Mouse (Mus musculus) granulocyte monocyte progenitor cell, adult 5-6 weeks (primary cell): Measurements from ENCODE around the gene Neurod1. TPM values are rescaled to one million over a fixed set of nuclear protein-coding genes. Genes with fewer than 3 reads are reported as not detected.
A peak's percentile ranks its signal among the peaks of the same experiment; 100 is the strongest.

Experiments
- ATAC-seq: replicated peaks from 2 replicates; pipeline ENCODE4 v1.8.0; 2016; ENCODE audit warnings: mild to moderate bottlenecking, moderate TSS enrichment, inconsistent platforms; ENCODE audit not compliant: poor library complexity, severe bottlenecking
- total RNA-seq, 2 experiments: library from RNA; stranded (forward) in 1 of 2; stranded (reverse) in 1 of 2; fragments of 200-712, 200-1000 nt in 1 of 2; fragments of >200 nt in 1 of 2; fragmentation: Nextera tagmentation in 1 of 2; gene quantifications; 2 replicates each; pipeline ENCODE4 v1.2.3; 2014 to 2017

The Neurod1 gene
- not detected in 2 replicates for total RNA-seq (2014; fragmentation: Nextera tagmentation)
- not detected in 2 replicates for total RNA-seq (2017)

- ATAC-seq, result peak; percentile 30
Measured at GRCm38 (mm10) chr2:79456575-79457349, at the start of gene Neurod1, which contains the start of gene Cerkl. TSS of gene Neurod1 (minus strand) at chr2:79456751. TSS of gene Cerkl (minus strand) at chr2:79456785.

GRCm38 (mm10) chr2:79498990-79499755, 42.6 kb upstream of the Neurod1 start:
- peak; percentile 90 for ATAC-seq

GRCm38 (mm10) chr2:79485127-79485526, 28.6 kb upstream of the Neurod1 start:
- ATAC-seq, result no peak

GRCm38 (mm10) chr2:79482511-79482910, 26.0 kb upstream of the Neurod1 start:
- ATAC-seq, result no peak

GRCm38 (mm10) chr2:79462411-79462810, 5.9 kb upstream of the Neurod1 start:
- no peak for ATAC-seq

- no peak for ATAC-seq
Measured at GRCm38 (mm10) chr2:79461861-79462260, 5.3 kb upstream of the Neurod1 start.

- no peak for ATAC-seq
Measured at GRCm38 (mm10) chr2:79460586-79460985, 4.0 kb upstream of the Neurod1 start.

- no peak for ATAC-seq
Measured at GRCm38 (mm10) chr2:79460107-79460506, 3.6 kb upstream of the Neurod1 start.

- ATAC-seq, result no peak
Measured at GRCm38 (mm10) chr2:79459061-79460045, 2.8 kb upstream of the Neurod1 start.

GRCm38 (mm10) chr2:79457932-79458331, 1.4 kb upstream of the Neurod1 start:
- no peak for ATAC-seq

GRCm38 (mm10) chr2:79457434-79457833, 883 bp upstream of the Neurod1 start:
- ATAC-seq, result no peak

GRCm38 (mm10) chr2:79455646-79456045, 905 bp downstream of the Neurod1 start:
- no peak for ATAC-seq

GRCm38 (mm10) chr2:79454786-79455446, 1.6 kb downstream of the Neurod1 start:
- ATAC-seq, result no peak

GRCm38 (mm10) chr2:79453901-79454781, 2.4 kb downstream of the Neurod1 start:
- ATAC-seq, result peak; percentile 95

- no peak for ATAC-seq
Measured at GRCm38 (mm10) chr2:79451438-79451837, 5.1 kb downstream of the Neurod1 start.

- ATAC-seq, result no peak
Measured at GRCm38 (mm10) chr2:79450684-79451394, 5.7 kb downstream of the Neurod1 start.

GRCm38 (mm10) chr2:79449371-79449770, 7.2 kb downstream of the Neurod1 start:
- ATAC-seq, result no peak

GRCm38 (mm10) chr2:79447198-79447597, 9.4 kb downstream of the Neurod1 start:
- peak; percentile 82 for ATAC-seq
